Mouse (Mus musculus) heart, postnatal 10 days (tissue): ENCODE measurements around the gene AU022751. TPM values are rescaled to one million over a fixed set of nuclear protein-coding genes. Genes with fewer than 3 reads are reported as not detected.
"Not testable (repeated sequence)": the region's sequence is repeated elsewhere in the genome, so short reads cannot be mapped to it uniquely, and the experiment has no call there.

Experiments used
- DNase-seq, 2 experiments: peaks; one replicate each; pipeline ENCODE4 v3.0.0; 2021
- intact Hi-C: fragments of 180-260 bp; cut with DNase I; formaldehyde crosslinking; loops from one replicate; pipeline ENCODE4 v1.15.1; 2025
- microRNA-seq, 2 experiments: library from miRNA; unstranded; fragments of <30 nt; microRNA quantifications; one replicate each; pipeline ENCODE4 v1.2.0; 2022
- total RNA-seq, 2 experiments: library from RNA; stranded (reverse); gene quantifications; 2 replicates each; pipeline ENCODE4 v1.2.3; 2021

The AU022751 gene
- not detected for total RNA-seq

DNA sequence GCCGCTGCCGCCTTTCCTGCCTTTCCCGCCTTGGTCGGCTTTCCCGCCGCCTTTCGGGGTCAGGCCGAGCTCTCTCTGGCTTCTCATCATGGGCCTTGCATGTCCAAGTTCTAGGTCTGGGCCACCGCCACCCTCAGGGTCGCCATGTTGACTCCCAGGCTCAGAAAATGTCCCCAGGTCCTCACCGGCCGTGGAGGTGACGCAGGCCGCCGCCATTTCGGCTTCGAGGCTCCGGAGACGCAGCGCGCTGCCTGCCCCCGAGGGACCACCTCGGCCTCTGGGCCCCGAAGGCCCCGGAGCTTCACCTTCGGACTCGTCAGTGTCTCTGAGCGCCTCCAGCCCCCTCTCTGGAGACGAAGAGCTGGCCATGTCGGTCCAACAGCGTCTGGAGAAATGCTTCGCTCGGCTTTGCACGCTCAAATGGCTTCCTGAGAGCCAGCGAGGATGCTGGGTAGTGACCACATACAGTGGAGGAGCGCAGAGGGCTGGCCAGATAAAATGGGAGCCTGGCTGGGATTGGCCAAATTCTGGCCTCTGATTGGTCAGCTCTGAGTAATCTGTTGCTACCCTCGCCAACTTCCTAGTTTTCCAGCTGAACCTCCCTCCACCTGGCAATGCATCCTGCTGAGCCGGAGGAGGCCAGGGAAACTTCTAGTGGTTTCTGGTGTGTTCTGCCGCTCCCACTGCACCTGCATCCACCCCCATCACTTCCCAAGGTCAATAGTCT is at the start of gene AU022751:
TSS of gene AU022751 (minus strand) at position 466 of the 727 bp plus-strand sequence.
- intact Hi-C loops, result no loop called here
- no peak for DNase-seq

DNA sequence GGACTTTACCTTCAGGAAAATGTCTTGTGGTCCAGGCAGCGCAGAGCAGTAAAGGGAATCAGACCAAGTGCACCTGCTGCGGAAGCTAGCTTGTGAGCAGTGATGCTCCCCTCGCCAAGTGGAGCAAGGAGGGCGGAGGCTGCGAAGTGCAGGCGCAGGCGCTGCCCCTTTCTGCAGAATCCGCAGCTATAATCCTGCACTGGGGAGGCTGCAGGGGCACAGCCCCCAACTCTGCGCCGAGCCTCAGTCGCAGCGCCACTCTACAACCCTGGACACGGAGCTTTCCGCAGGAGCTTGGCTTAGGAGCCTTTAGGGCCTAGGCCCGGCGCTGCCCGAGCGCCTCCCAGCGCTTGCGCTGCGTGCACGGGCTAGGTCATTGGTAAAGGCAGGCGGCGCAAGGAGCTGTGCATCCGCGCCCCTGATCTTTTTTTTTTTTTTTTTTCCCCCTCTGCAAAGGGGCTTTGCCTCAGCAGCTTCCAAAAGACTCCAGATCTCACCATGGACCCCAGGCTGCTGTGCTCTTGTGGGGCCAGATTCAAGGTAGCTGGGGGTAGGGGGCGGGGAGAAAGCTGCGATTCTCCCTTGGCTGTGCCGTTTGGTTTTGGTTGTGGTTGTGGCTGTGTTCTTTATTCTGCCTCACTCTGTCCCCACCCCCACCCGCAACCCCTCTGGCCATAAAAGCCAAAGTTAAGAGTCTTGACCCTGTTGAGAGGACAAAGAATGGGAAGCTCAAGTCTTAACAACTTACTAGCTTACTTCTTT is 9.0 kb upstream of the AU022751 start:
- DNase-seq, result peak in 1 of 2 experiments; percentile 4
- intact Hi-C loops, result no loop called here

- DNase-seq, result no peak
- intact Hi-C loops, result no loop called here
These were observed 8.3 kb upstream of the AU022751 start for GRCm38 (mm10) chrX:6091547-6091946.

DNA sequence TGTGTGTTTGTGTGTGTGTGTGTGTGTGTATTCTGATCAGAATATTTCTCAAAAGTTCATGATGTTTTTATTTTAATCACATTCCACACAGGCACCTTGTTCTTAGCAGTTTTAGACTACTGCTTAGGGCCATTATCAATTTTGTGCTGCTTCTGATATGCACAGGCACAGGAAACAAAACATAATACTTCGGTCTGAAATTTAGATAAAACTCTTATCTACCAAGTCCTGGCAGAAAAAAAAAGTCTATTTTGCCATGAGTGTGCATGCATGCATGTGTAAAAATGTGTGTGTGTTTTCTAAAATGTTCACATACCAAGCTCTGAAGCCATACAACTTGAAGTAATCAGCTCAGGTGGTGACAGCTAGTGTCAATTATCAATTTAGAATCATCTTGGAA is 21.7 kb downstream of the AU022751 start:
- intact Hi-C loops, result no loop called here
- no peak for DNase-seq

GRCm38 (mm10) chrX:6047936-6048614 is 35.1 kb downstream of the AU022751 start:
- peak in 1 of 2 experiments; percentile 1 for DNase-seq
- intact Hi-C loops, result not testable (repeated sequence)

- intact Hi-C loops, result not testable (repeated sequence)
- DNase-seq, result peak; percentile 6 to 12
These were observed 35.9 kb downstream of the AU022751 start, which contains the start of gene Nudt11 for GRCm38 (mm10) chrX:6047066-6047935. Nudt11 (plus strand) TSS chrX:6047453.

Small RNA genes lying within 50 kb of the gene (microRNA-seq; reads per million reads assigned to microRNA genes)
- 0 reads per million in 2 experiments for gene Gm27360

Other genes starting within 250 kb of the AU022751 start
- gene Nudt11, start 36.0 kb downstream of the AU022751 start, total RNA-seq, result 1 to 10 TPM; 1.7 to 1.9 TPM
- gene Nudt10, start 89.6 kb upstream of the AU022751 start, total RNA-seq, result 1 to 10 TPM in 1 of 2 experiments, under 1 TPM in 1; 0.84 to 1.2 TPM
- under 1 TPM; 0.15 to 0.22 TPM for gene Bmp15, start 237.3 kb upstream of the AU022751 start, total RNA-seq